Mouse (Mus musculus) spleen, postnatal 0 days (tissue): ENCODE data around the gene Spata48. TPM values are rescaled to one million over a fixed set of nuclear protein-coding genes. Genes with fewer than 3 reads are reported as not detected.

Experiments
- polyA plus RNA-seq: library from polyadenylated mRNA; unstranded; fragments of >200 nt; fragmentation: Nextera tagmentation; extraction: Ambion mirVana; gene quantifications from 2 replicates; pipeline ENCODE4 v1.2.1, GENCODE M21; 2015

Spata48 gene
- polyA plus RNA-seq, result 2.5 TPM in 2 replicates

GRCm38 (mm10) chr11:11461635-11462560 is at the start of gene Spata48, which contains the start of gene Zpbp:
Spata48 (plus strand) TSS chr11:11462094.
Zpbp (minus strand) TSS chr11:11462408.

Other genes with a start within 250 kb of the Spata48 start
- 0.45 and 0.62 TPM in 2 replicates for gene Zpbp, start 314 bp downstream of the Spata48 start, polyA plus RNA-seq
- gene 4930512M02Rik, start 165.7 kb downstream of the Spata48 start, polyA plus RNA-seq, result not detected in 2 replicates
- 40.0 and 40.2 TPM in 2 replicates for gene Ikzf1, start 222.9 kb downstream of the Spata48 start, polyA plus RNA-seq